Mouse (Mus musculus) myocyte (in vitro differentiated cells): ENCODE data around the gene Kif18a. TPM values are rescaled to one million over a fixed set of nuclear protein-coding genes. Genes with fewer than 3 reads are reported as not detected.

Experiments used
- H3K27me3 ChIP-seq: one replicate; pipeline ENCODE4 v1.6.1; 2011; ENCODE audit not compliant: control insufficient read depth, insufficient read depth, insufficient read length
- H3K36me3 ChIP-seq: one replicate; pipeline ENCODE4 v1.6.1; 2011; ENCODE audit not compliant: control insufficient read depth, insufficient read depth
- H3K4me2 ChIP-seq: one replicate; pipeline ENCODE4 v1.6.1; 2011; ENCODE audit warnings: low read depth, control low read depth
- H3K4me3 ChIP-seq: one replicate; pipeline ENCODE4 v1.5.1; 2011; ENCODE audit warnings: mild to moderate bottlenecking, control low read depth, moderate library complexity
- H3K79me2 ChIP-seq: one replicate; pipeline ENCODE4 v1.6.1; 2011; ENCODE audit not compliant: control insufficient read depth, insufficient read depth
- H3ac ChIP-seq: one replicate; pipeline ENCODE4 v1.6.1; 2011; ENCODE audit not compliant: control insufficient read depth, insufficient read length
- CEBPB ChIP-seq: IDR thresholded peaks from 2 replicates; pipeline ENCODE4 v1.6.1; 2011; ENCODE audit warnings: mild to moderate bottlenecking, moderate library complexity; ENCODE audit not compliant: poor library complexity, insufficient read depth, severe bottlenecking
- E2F4 ChIP-seq: IDR thresholded peaks from one replicate; pipeline ENCODE4 v1.6.1; 2011; ENCODE audit warnings: mild to moderate bottlenecking, control low read depth, moderate library complexity; ENCODE audit not compliant: insufficient read depth
- MAX ChIP-seq: IDR thresholded peaks from one replicate; pipeline ENCODE4 v1.6.1; 2011; ENCODE audit warnings: low read depth, mild to moderate bottlenecking, control low read depth
- MYOD1 ChIP-seq, 3 experiments: IDR thresholded peaks; one replicate each; pipeline ENCODE4 v1.6.1; 2011; ENCODE audit warnings: control low read depth in 2 of 3, low read depth in 2 of 3, mild to moderate bottlenecking in 2 of 3, moderate library complexity in 1 of 3; ENCODE audit not compliant: insufficient read length in 2 of 3, control insufficient read depth in 1 of 3
- MYOG ChIP-seq, 3 experiments: IDR thresholded peaks; one replicate each; pipeline ENCODE4 v1.6.1; 2011; ENCODE audit warnings: control low read depth in 2 of 3, low read depth in 2 of 3, mild to moderate bottlenecking in 2 of 3; ENCODE audit not compliant: insufficient read length in 2 of 3, control insufficient read depth in 1 of 3, insufficient read depth in 1 of 3
- POLR2A ChIP-seq: IDR thresholded peaks from one replicate; pipeline ENCODE4 v1.6.1; 2011; ENCODE audit warnings: low read depth, mild to moderate bottlenecking, control low read depth, moderate library complexity; ENCODE audit not compliant: insufficient read length
- POLR2AphosphoS2 ChIP-seq: IDR thresholded peaks from one replicate; pipeline ENCODE4 v1.6.1; 2011; ENCODE audit warnings: low read depth, control low read depth; ENCODE audit not compliant: insufficient read length
- REST ChIP-seq: IDR thresholded peaks from one replicate; pipeline ENCODE4 v1.6.1; 2011; ENCODE audit warnings: mild to moderate bottlenecking, control low read depth, moderate library complexity; ENCODE audit not compliant: insufficient read depth, insufficient read length
- SRF ChIP-seq: IDR thresholded peaks from one replicate; pipeline ENCODE4 v1.6.1; 2011; ENCODE audit warnings: low read depth; ENCODE audit not compliant: control insufficient read depth, insufficient read length
- TCF12 ChIP-seq: IDR thresholded peaks from one replicate; pipeline ENCODE4 v1.6.1; 2011; ENCODE audit warnings: mild to moderate bottlenecking, control low read depth; ENCODE audit not compliant: poor library complexity, insufficient read depth, severe bottlenecking
- TCF3 ChIP-seq: IDR thresholded peaks from one replicate; pipeline ENCODE4 v1.6.1; 2011; ENCODE audit warnings: low read depth, control low read depth; ENCODE audit not compliant: insufficient read length
- USF1 ChIP-seq: IDR thresholded peaks from one replicate; pipeline ENCODE4 v1.6.1; 2011; ENCODE audit warnings: low read depth, mild to moderate bottlenecking, control low read depth, moderate library complexity
- polyA plus RNA-seq: library from polyadenylated mRNA; unstranded; fragments of >200 nt; fragmentation: generic; extraction: Trizol; gene quantifications from one replicate; pipeline ENCODE4 v1.2.1, GENCODE M21; 2012; ENCODE audit warnings: missing spikeins

Kif18a gene
- polyA plus RNA-seq, 1 experiment: 1.6 TPM

DNA sequence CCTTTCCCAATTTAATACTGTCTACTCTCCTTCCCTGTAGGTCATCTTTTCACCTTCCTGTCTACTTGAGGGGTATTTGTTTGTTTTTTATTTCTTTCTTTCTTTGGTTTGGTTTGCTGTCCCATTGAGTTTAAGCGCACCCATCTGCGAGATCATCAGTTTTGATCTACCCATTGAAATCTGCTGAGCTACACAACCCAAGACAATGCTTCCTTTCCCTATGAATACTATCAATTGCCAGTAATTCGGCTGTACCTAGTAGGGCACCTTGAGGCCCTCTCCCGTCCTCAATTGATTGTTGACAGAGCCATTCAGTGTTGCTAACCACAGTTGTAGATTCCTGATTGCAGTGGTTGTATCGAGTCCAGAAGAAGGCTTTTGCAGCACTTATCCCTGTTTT, 30.8 kb downstream of the Kif18a start:
- Histone ChIP-seq H3K79me2 (no peaks in the 10 kb centered on the region), H3K36me3 (peaks cover 22% of the 10 kb centered on the region)

GRCm38 (mm10) chr2:109331807-109332206, 51.3 kb downstream of the Kif18a start:
- Histone ChIP-seq H3K4me3 (no peak overlapping the region), H3K27me3 (no peaks in the 10 kb centered on the region), H3K36me3 (no peaks in the 10 kb centered on the region), H3K4me2 (no peak overlapping the region), H3K79me2 (no peaks in the 10 kb centered on the region), H3ac (no peak overlapping the region)
- TF ChIP-seq CEBPB (no peak), TCF3 (no peak), MYOD1 (IDR thresholded peaks at IDR 0.05; ENCODE audit: control insufficient read depth in 1 of 3, insufficient read length in 2 of 3, low read depth in 2 of 3) (no peak), POLR2A (no peak), MYOG (IDR thresholded peaks at IDR 0.05; ENCODE audit: control insufficient read depth in 1 of 3, insufficient read depth in 1 of 3, insufficient read length in 2 of 3, low read depth in 2 of 3) (no peak), USF1 (no peak), REST (no peak), MAX (no peak), E2F4 (no peak), SRF (no peak), POLR2AphosphoS2 (no peak), TCF12 (no peak)

More for the DNA sequence above, 30.8 kb downstream of the Kif18a start:
- H3K27me3 ChIP-seq: no peaks in the 10 kb centered on the region
- TF ChIP-seq TCF3 (no peak), MAX (no peak), E2F4 (no peak), POLR2A (no peak), MYOD1 (IDR thresholded peaks at IDR 0.05; ENCODE audit: control insufficient read depth in 1 of 3, insufficient read length in 2 of 3, low read depth in 2 of 3) (no peak), CEBPB (no peak), REST (no peak), USF1 (no peak), SRF (no peak), MYOG (IDR thresholded peaks at IDR 0.05; ENCODE audit: control insufficient read depth in 1 of 3, insufficient read depth in 1 of 3, insufficient read length in 2 of 3, low read depth in 2 of 3) (no peak), TCF12 (no peak), POLR2AphosphoS2 (no peak)
- H3ac ChIP-seq: no peak overlapping the region
- H3K4me2 ChIP-seq: no peak overlapping the region
- no peak overlapping the region for H3K4me3 ChIP-seq

- H3K4me3 ChIP-seq: no peak overlapping the region
- no peak overlapping the region for H3ac ChIP-seq
- no peaks in the 10 kb centered on the region for H3K27me3 ChIP-seq
- no peaks in the 10 kb centered on the region for H3K79me2 ChIP-seq
- H3K4me2 ChIP-seq: no peak overlapping the region
- H3K36me3 ChIP-seq: no peaks in the 10 kb centered on the region
- TF ChIP-seq TCF3 (no peak), E2F4 (no peak), POLR2AphosphoS2 (no peak), POLR2A (no peak), MYOG (IDR thresholded peaks at IDR 0.05; ENCODE audit: control insufficient read depth in 1 of 3, insufficient read depth in 1 of 3, insufficient read length in 2 of 3, low read depth in 2 of 3) (no peak), REST (no peak), USF1 (no peak), MAX (no peak), MYOD1 (IDR thresholded peaks at IDR 0.05; ENCODE audit: control insufficient read depth in 1 of 3, insufficient read length in 2 of 3, low read depth in 2 of 3) (no peak), TCF12 (no peak), CEBPB (no peak), SRF (no peak)
Observed at GRCm38 (mm10) chr2:109334237-109334636, 53.7 kb downstream of the Kif18a start.

DNA sequence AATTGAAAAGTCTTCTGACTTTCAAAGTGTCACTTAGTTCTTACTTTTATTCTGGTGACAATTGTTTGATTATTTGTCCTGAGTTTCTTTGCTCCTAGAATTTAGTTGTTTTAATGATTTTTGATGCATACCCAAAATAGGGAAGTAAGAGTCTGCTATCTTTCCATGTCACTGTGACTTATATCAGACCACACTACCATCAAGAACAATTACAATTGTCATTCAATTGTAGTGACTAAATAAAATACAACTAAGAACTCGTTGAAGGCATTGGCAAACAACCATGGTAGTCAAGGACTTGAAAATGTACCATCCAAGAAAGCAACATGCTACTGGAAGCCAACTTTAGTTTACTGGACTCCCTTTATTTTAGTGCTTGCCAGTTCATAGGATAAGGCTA, 55.2 kb downstream of the Kif18a start:
- H3K4me3 ChIP-seq: no peak overlapping the region
- no peak for TF ChIP-seq MYOD1 (IDR thresholded peaks at IDR 0.05; ENCODE audit: control insufficient read depth in 1 of 3, insufficient read length in 2 of 3, low read depth in 2 of 3)
- no peak for TF ChIP-seq POLR2AphosphoS2
- TF ChIP-seq REST: no peak
- no peak for TF ChIP-seq TCF3
- TF ChIP-seq MYOG (IDR thresholded peaks at IDR 0.05; ENCODE audit: control insufficient read depth in 1 of 3, insufficient read depth in 1 of 3, insufficient read length in 2 of 3, low read depth in 2 of 3): no peak
- no peak for TF ChIP-seq USF1
- no peak for TF ChIP-seq E2F4
- TF ChIP-seq TCF12: no peak
- TF ChIP-seq CEBPB: no peak
- no peak for TF ChIP-seq POLR2A
- TF ChIP-seq MAX: no peak
- no peak for TF ChIP-seq SRF
- no peaks in the 10 kb centered on the region for H3K79me2 ChIP-seq
- H3K36me3 ChIP-seq: no peaks in the 10 kb centered on the region
- H3ac ChIP-seq: no peak overlapping the region
- no peak overlapping the region for H3K4me2 ChIP-seq
- no peaks in the 10 kb centered on the region for H3K27me3 ChIP-seq

- Histone ChIP-seq H3K4me2 (no peak overlapping the region), H3K27me3 (no peaks in the 10 kb centered on the region), H3K36me3 (no peaks in the 10 kb centered on the region), H3K4me3 (no peak overlapping the region), H3ac (no peak overlapping the region), H3K79me2 (no peaks in the 10 kb centered on the region)
- no peak for TF ChIP-seq SRF
- no peak for TF ChIP-seq USF1
- TF ChIP-seq TCF12: no peak
- TF ChIP-seq REST: no peak
- no peak for TF ChIP-seq POLR2A
- no peak for TF ChIP-seq MAX
- no peak for TF ChIP-seq CEBPB
- TF ChIP-seq TCF3: no peak
- no peak for TF ChIP-seq E2F4
- no peak for TF ChIP-seq MYOG (IDR thresholded peaks at IDR 0.05; ENCODE audit: control insufficient read depth in 1 of 3, insufficient read depth in 1 of 3, insufficient read length in 2 of 3, low read depth in 2 of 3)
- no peak for TF ChIP-seq MYOD1 (IDR thresholded peaks at IDR 0.05; ENCODE audit: control insufficient read depth in 1 of 3, insufficient read length in 2 of 3, low read depth in 2 of 3)
- no peak for TF ChIP-seq POLR2AphosphoS2
Observed at GRCm38 (mm10) chr2:109345386-109345785, 64.8 kb downstream of the Kif18a start.
